13 mouse cellular contexts compared by ENCODE assay signal in genomic region chr4:153439868-153440267, GRCm38 (mm10). TPM values are rescaled to one million over a fixed set of nuclear protein-coding genes. Genes with fewer than 3 reads are reported as not detected.
A peak's percentile ranks its signal among the peaks of the same experiment; 100 is the strongest.
DNase-seq lines count a peak whose midpoint lies in the region; ATAC-seq lines count a peak whose summit lies in the region.
"Had no signal": no experiment of that assay in that cellular context is flagged by ENCODE, and none has a peak within 500 bp of the region (broad histone marks: within the 10 kb centered on the region; RNA-seq: fewer than 3 reads in every experiment).

No protein-coding gene starts in this region.

- ATAC-seq in megakaryocyte-erythroid progenitor cell, adult 5-6 weeks (replicated peaks; ENCODE audit: low FRiP score, low TSS enrichment, poor library complexity, severe bottlenecking) = no peak

- DNase-seq in layer of hippocampus, adult 18-20 months (ENCODE audit: low spot score in 2 of 2) = peak; percentile 59 to 75
- no peak for DNase-seq in layer of hippocampus, adult 9-10 months (ENCODE audit: low spot score)
- peak; percentile 64 to 80 for DNase-seq in frontal cortex, adult 2 months (ENCODE audit: extremely low spot score in 1 of 2, low spot score in 1 of 2)
- DNase-seq in left cerebral cortex, adult 18-20 months (ENCODE audit: low spot score in 2 of 2) = peak; percentile 55 to 74
- DNase-seq in right cerebral cortex, postnatal 10 days (ENCODE audit: low spot score in 2 of 2) = peak; percentile 68 to 83
- DNase-seq in thymus, postnatal 10 days (ENCODE audit: low spot score in 2 of 2) = no peak
- DNase-seq in adrenal gland, postnatal 36 days = no peak
- DNase-seq: cerebellum, postnatal 10 days; heart, postnatal 4 days; lung, postnatal 36 days had no signal

RNA-seq across cellular contexts. Expression of gene Ajap1, which starts 42.7 kb away (rescaled TPM):
- total RNA-seq in layer of hippocampus, adult 18-20 months (2021) = 10 to 100 TPM; 50.4 to 50.9 TPM
- 33.2 and 40.4 TPM in 2 replicates for polyA plus RNA-seq in frontal cortex, adult 2 months (2012; rRNA removed)
- 10 to 100 TPM; 57.4 to 58.1 TPM for total RNA-seq in left cerebral cortex, adult 18-20 months (2021)
- total RNA-seq in adrenal gland, postnatal 36 days (2021) = 1 to 10 TPM; 1.2 to 9.5 TPM
- not detected in 2 replicates for total RNA-seq in megakaryocyte-erythroid progenitor cell, adult 5-6 weeks (2014; fragmentation: Nextera tagmentation)
- total RNA-seq in megakaryocyte-erythroid progenitor cell, adult 5-6 weeks (2017) = not detected in 2 replicates
- total RNA-seq: MEL had no signal
- polyA plus RNA-seq: myocyte had no signal

Comparison
In these comparisons a context has a peak if more than half of its experiments do, and no peak if none do; other contexts are left out.
1. DNase-seq: peak in layer of hippocampus, adult 18-20 months (2 of 2), frontal cortex, adult 2 months (2 of 2), left cerebral cortex, adult 18-20 months (2 of 2) and right cerebral cortex, postnatal 10 days (2 of 2); none in layer of hippocampus, adult 9-10 months (single experiment), thymus, postnatal 10 days (0 of 2) and adrenal gland, postnatal 36 days (0 of 2).
2. RNA of gene Ajap1, which starts 42.7 kb away (total RNA-seq): 57.4 to 58.1 TPM in left cerebral cortex, adult 18-20 months and 50.4 to 50.9 TPM in layer of hippocampus, adult 18-20 months; 1.2 to 9.5 TPM in adrenal gland, postnatal 36 days and not detected in megakaryocyte-erythroid progenitor cell, adult 5-6 weeks; every median in the first group is over 4 times any median in the second.